Mouse (Mus musculus) heart, postnatal 4 days (tissue): ENCODE measurements around the gene Smap1. TPM values are rescaled to one million over a fixed set of nuclear protein-coding genes. Genes with fewer than 3 reads are reported as not detected.
A peak's percentile ranks its signal among the peaks of the same experiment; 100 is the strongest.
"Not testable (repeated sequence)": the region's sequence is repeated elsewhere in the genome, so short reads cannot be mapped to it uniquely, and the experiment has no call there.

Experiments
- DNase-seq: peaks from one replicate; pipeline ENCODE4 v3.0.0; 2021
- total RNA-seq, 2 experiments: library from RNA; stranded (reverse); gene quantifications; 2 replicates each; pipeline ENCODE4 v1.2.3; 2021

Gene Smap1
- total RNA-seq: 10 to 100 TPM; 50.1 to 58.3 TPM

GRCm38 (mm10) chr1:23921711-23922529 lies at the start of gene Smap1:
TSS of gene Smap1 (minus strand) at chr1:23922317.
- DNase-seq: peak; percentile 86

- not testable (repeated sequence) for DNase-seq
Observed at GRCm38 (mm10) chr1:23971159-23971558, 49.0 kb upstream of the Smap1 start.

GRCm38 (mm10) chr1:23968027-23968725 lies 46.1 kb upstream of the Smap1 start:
- no peak for DNase-seq

- DNase-seq: peak; percentile 14
Observed at GRCm38 (mm10) chr1:23966226-23966625, 44.1 kb upstream of the Smap1 start.

GRCm38 (mm10) chr1:23959415-23959732 lies 37.3 kb upstream of the Smap1 start:
- no peak for DNase-seq

- no peak for DNase-seq
Observed at GRCm38 (mm10) chr1:23958668-23959414, 36.7 kb upstream of the Smap1 start.

- DNase-seq: no peak
Observed at GRCm38 (mm10) chr1:23958101-23958500, 36.0 kb upstream of the Smap1 start.

GRCm38 (mm10) chr1:23955539-23955938 lies 33.4 kb upstream of the Smap1 start:
- no peak for DNase-seq

- no peak for DNase-seq
Observed at GRCm38 (mm10) chr1:23953921-23954320, 31.8 kb upstream of the Smap1 start.

- DNase-seq: no peak
Observed at GRCm38 (mm10) chr1:23948778-23949699, 26.9 kb upstream of the Smap1 start.

GRCm38 (mm10) chr1:23948290-23948689 lies 26.2 kb upstream of the Smap1 start:
- DNase-seq: no peak

GRCm38 (mm10) chr1:23944076-23944475 lies 22.0 kb upstream of the Smap1 start:
- DNase-seq: no peak

- no peak for DNase-seq
Observed at GRCm38 (mm10) chr1:23943146-23943940, 21.2 kb upstream of the Smap1 start.

GRCm38 (mm10) chr1:23935408-23935762 lies 13.3 kb upstream of the Smap1 start:
- no peak for DNase-seq

- no peak for DNase-seq
Observed at GRCm38 (mm10) chr1:23934669-23935407, 12.7 kb upstream of the Smap1 start.

- DNase-seq: no peak
Observed at GRCm38 (mm10) chr1:23929410-23929809, 7.3 kb upstream of the Smap1 start.

GRCm38 (mm10) chr1:23928371-23928770 lies 6.3 kb upstream of the Smap1 start:
- no peak for DNase-seq

- DNase-seq: no peak
Observed at GRCm38 (mm10) chr1:23923779-23924708, 1.9 kb upstream of the Smap1 start.

GRCm38 (mm10) chr1:23922530-23922884 lies 390 bp upstream of the Smap1 start:
- no peak for DNase-seq

- DNase-seq: peak; percentile 25
Observed at GRCm38 (mm10) chr1:23920275-23920674, 1.8 kb downstream of the Smap1 start.
